Mouse (Mus musculus) G1E (cell line): Measurements from ENCODE around the gene Scarf1. TPM values are rescaled to one million over a fixed set of nuclear protein-coding genes. Genes with fewer than 3 reads are reported as not detected.

Source experiments
- ATAC-seq: 2 replicates; pipeline ENCODE4 v1.8.0; 2016; ENCODE audit warnings: mild to moderate bottlenecking; ENCODE audit not compliant: insufficient number of reproducible peaks, poor library complexity, low FRiP score, severe bottlenecking; ENCODE audit errors: extremely low read depth
- DNase-seq: peaks from one replicate; pipeline ENCODE4 v3.0.0; 2012; ENCODE audit warnings: low spot score
- H3K27me3 ChIP-seq: 2 replicates; pipeline ENCODE4 v1.6.1; 2012; ENCODE audit warnings: mild to moderate bottlenecking, low read length, inconsistent platforms; ENCODE audit not compliant: insufficient read depth
- H3K36me3 ChIP-seq: replicated peaks from 2 replicates; pipeline ENCODE3; 2012; ENCODE audit warnings: mild to moderate bottlenecking, inconsistent platforms
- H3K4me1 ChIP-seq: 2 replicates; pipeline ENCODE4 v1.6.1; 2012; ENCODE audit warnings: low read depth, low read length, inconsistent platforms, mixed read lengths; ENCODE audit not compliant: insufficient read depth
- H3K4me3 ChIP-seq: 2 replicates; pipeline ENCODE4 v1.5.1; 2012; ENCODE audit warnings: low read depth, mild to moderate bottlenecking, inconsistent platforms, low read length, moderate library complexity, mixed read lengths
- H3K9me3 ChIP-seq: replicated peaks from 2 replicates; pipeline ENCODE4 v1.6.1; 2012; ENCODE audit warnings: inconsistent platforms
- CTCF ChIP-seq: IDR thresholded peaks from 2 replicates; pipeline ENCODE4 v1.5.1; 2012; ENCODE audit warnings: low read depth, low read length, inconsistent platforms, mixed read lengths
- GATA1 ChIP-seq: IDR thresholded peaks from 2 replicates; pipeline ENCODE4 v1.6.1; 2012; ENCODE audit warnings: borderline replicate concordance, low read length, inconsistent platforms, mixed read lengths
- GATA2 ChIP-seq: IDR thresholded peaks from 2 replicates; pipeline ENCODE4 v1.6.1; 2012; ENCODE audit warnings: low read depth, low read length, inconsistent platforms, borderline replicate concordance
- POLR2AphosphoS5 ChIP-seq: IDR thresholded peaks from 2 replicates; pipeline ENCODE4 v1.6.1; 2012; ENCODE audit warnings: low read depth, low read length, inconsistent platforms; ENCODE audit not compliant: insufficient replicate concordance
- TAL1 ChIP-seq: conservative IDR thresholded peaks from 2 replicates; pipeline ENCODE4 v1.6.1; 2012; ENCODE audit warnings: low read depth, low read length, inconsistent platforms, mixed read lengths
- polyA plus RNA-seq: library from polyadenylated mRNA; stranded (reverse); fragments of >175 nt; gene quantifications from 2 replicates; pipeline ENCODE4 v1.2.3, GENCODE M21; 2012
- total RNA-seq, 2 experiments: library from RNA; stranded (forward) in 1 of 2; stranded (reverse) in 1 of 2; fragments of 200-1000 nt in 1 of 2; fragments of >200 nt in 1 of 2; fragmentation: Nextera tagmentation in 1 of 2; gene quantifications; 2 replicates each; pipeline ENCODE4 v1.2.3; 2014 to 2017

Gene Scarf1
- total and polyA plus RNA-seq, 3 experiments: 0.03 to 0.11 TPM; not detected in 1

DNA sequence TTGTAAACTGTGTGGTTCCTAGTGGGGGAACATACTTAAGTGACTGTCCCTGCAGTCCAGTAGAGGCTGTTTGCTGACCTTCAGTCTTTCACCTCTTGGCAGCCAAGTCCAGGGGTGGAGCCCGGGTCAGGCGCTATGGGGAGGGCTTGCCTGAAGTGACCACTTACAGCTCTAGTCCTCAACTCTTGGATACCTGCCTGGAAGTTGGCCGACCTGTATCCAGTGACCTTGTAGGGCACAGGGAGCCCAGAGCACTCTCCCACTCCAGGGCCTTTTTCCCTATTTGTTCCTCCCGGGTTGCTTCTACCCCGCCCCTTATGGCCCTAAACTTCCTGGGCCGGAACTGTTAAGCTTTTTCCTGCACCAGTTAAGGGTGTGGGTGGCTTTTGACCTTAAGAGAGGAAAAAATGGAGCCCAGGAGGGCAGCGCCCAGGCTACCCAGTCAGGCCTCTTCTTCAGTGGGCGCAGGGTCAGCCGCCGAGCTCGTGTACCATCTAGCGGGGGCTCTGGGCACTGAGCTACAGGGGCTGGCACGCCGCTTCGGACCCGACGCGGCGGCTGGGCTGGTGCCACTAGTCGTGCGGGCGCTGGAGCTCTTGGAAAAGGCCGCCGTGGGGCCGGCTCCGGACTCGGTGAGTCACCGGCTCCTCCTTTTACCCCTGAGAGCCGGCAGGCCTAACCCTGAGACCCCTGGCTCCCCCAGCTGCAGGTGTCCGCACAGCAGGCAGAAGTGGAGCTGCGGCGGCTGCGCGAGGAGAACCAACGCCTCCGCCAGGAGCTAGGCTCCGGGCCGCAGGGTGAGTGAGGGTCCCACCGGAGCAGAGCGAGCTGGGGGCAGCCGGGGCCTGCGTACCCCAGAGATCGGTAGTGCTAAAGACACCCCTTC lies 3.4 kb upstream of the Scarf1 start, which contains the start of gene Rilp:
Gene Rilp, plus strand, starts transcription at position 354 of the 886 bp plus-strand sequence.
- DNase-seq (peak; percentile 62), ATAC-seq (no peak)
- Histone ChIP-seq H3K9me3 (no peaks in the 10 kb centered on the region), H3K4me3 (peak within 1 kb of the TSS; percentile 70), H3K27me3 (peaks cover 9% of the 10 kb centered on the region; the same call in 1 of the 2 replicates), H3K36me3 (peaks cover 78% of the 10 kb centered on the region), H3K4me1 (peaks cover 32% of the 10 kb centered on the region)
- TF ChIP-seq GATA2 (no peak), TAL1 (no peak)

DNA sequence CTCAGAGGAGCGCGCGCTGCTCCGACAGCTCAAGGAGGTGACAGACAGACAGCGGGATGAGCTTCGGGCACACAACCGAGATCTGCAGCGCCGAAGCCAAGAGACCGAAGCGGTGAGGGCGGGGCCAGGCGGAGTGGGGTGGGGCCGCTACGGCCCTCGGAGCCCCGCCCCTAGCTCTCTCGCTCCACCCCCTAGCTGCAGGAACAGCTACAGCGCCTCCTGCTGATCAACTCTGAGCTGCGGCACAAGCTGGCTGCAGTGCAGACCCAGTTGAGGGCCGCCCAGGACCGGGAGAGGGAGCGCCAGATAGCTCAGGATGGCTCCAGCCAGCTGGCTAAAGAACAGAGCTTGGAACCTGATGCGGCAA lies 2.7 kb upstream of the Scarf1 start:
- Histone ChIP-seq H3K27me3 (peaks cover 15% of the 10 kb centered on the region; the same call in 1 of the 2 replicates), H3K4me1 (peaks cover 37% of the 10 kb centered on the region), H3K4me3 (peak overlapping the region; percentile 70), H3K36me3 (peaks cover 72% of the 10 kb centered on the region), H3K9me3 (no peaks in the 10 kb centered on the region)
- ATAC-seq (peak; percentile 59; the same call in 1 of the 2 replicates), DNase-seq (peak; percentile 74)
- no peak for TF ChIP-seq GATA1
- TF ChIP-seq TAL1: no peak
- no peak for TF ChIP-seq GATA2
- peak; percentile 42 for TF ChIP-seq CTCF
- no peak for TF ChIP-seq POLR2AphosphoS5

DNA sequence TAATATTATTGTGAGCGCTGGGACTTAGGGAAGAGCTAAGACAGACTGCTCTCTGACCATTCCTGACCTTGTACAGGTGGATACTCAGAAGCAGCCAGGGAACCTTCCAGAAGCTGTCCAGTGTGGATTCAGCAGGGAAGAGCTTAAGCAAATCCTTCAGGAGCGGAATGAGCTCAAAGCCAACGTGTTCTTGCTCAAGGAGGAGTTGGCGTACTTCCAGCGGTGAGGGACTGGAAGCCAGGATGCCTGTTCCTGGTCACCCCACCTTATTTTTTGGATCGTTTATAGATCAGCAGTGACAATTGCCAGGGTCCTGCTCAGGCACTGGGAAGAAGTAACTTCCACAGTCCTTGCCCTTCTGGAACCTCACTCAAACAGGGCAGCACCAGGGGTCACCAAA lies 2.1 kb upstream of the Scarf1 start:
- Histone ChIP-seq H3K4me3 (no peak overlapping the region), H3K27me3 (peaks cover 15% of the 10 kb centered on the region; the same call in 1 of the 2 replicates), H3K9me3 (no peaks in the 10 kb centered on the region), H3K36me3 (peaks cover 66% of the 10 kb centered on the region), H3K4me1 (peaks cover 37% of the 10 kb centered on the region)
- TF ChIP-seq GATA1 (no peak), CTCF (no peak), GATA2 (no peak), POLR2AphosphoS5 (no peak), TAL1 (no peak)
- no peak for DNase-seq
- no peak for ATAC-seq

DNA sequence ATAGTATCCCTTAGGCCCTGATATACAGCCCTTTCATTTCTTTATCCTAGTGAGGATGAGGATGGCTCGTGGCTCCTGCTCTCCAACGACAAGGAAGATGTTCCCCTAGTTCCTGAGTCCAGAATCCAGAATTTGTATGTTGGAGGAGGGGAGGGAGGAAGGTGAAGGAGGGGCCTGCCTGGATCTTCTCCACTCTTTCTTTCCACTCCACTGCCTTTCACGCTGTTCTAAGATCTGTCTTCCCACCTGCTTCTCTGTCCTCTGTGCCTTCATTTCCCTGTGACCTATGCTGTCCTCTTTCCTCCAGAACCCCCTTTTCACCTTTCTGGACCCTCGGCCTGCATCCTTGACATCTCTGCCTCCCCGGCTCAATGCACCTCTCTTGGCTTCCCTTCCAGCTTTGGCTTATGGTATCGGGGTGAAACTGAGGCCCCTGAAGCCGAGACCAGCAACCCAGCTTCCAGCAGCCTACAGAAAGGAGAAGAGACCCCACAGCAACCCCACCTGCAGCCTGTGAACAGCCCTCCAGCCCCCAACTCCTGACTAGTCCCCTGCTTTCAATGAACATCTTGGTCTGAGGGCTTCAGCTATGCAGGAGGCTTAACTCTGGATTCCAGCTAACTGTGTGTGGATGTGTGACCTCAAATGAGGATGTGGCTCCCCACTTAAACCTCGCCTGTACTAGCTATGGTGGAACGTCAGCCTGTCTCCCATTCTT lies 880 bp upstream of the Scarf1 start:
- H3K36me3 ChIP-seq: peaks cover 58% of the 10 kb centered on the region

DNA sequence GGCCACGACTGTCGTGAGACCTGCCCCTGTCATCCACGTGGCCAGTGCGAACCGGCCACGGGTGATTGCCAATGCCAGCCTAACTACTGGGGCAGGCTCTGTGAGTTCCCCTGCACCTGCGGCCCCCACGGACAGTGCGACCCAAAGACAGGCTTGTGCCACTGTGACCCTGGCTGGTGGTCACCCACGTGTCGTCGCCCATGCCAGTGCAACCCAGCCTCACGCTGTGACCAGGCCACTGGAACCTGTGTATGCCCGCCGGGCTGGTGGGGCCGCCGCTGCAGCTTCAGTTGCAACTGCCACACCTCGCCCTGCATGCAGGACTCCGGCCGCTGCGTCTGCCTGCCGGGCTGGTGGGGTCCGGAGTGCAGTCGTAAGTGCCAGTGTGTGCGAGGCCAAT lies 1.8 kb downstream of the Scarf1 start:
- H3K36me3 ChIP-seq: peaks cover 31% of the 10 kb centered on the region
- TF ChIP-seq GATA2 (no peak), POLR2AphosphoS5 (no peak), TAL1 (no peak), CTCF (no peak), GATA1 (no peak)
- no peaks in the 10 kb centered on the region for H3K9me3 ChIP-seq
- H3K4me3 ChIP-seq: no peak overlapping the region
- peaks cover 13% of the 10 kb centered on the region for H3K4me1 ChIP-seq
- no peak for ATAC-seq
- H3K27me3 ChIP-seq: peaks cover 20% of the 10 kb centered on the region
- no peak for DNase-seq

More for the DNA sequence above, 880 bp upstream of the Scarf1 start:
- Histone ChIP-seq H3K9me3 (no peaks in the 10 kb centered on the region), H3K4me1 (peaks cover 34% of the 10 kb centered on the region), H3K4me3 (no peak overlapping the region), H3K27me3 (peaks cover 15% of the 10 kb centered on the region; the same call in 1 of the 2 replicates)
- no peak for ATAC-seq
- TF ChIP-seq GATA2 (no peak), CTCF (no peak), POLR2AphosphoS5 (no peak), TAL1 (no peak)
- no peak for DNase-seq

DNA sequence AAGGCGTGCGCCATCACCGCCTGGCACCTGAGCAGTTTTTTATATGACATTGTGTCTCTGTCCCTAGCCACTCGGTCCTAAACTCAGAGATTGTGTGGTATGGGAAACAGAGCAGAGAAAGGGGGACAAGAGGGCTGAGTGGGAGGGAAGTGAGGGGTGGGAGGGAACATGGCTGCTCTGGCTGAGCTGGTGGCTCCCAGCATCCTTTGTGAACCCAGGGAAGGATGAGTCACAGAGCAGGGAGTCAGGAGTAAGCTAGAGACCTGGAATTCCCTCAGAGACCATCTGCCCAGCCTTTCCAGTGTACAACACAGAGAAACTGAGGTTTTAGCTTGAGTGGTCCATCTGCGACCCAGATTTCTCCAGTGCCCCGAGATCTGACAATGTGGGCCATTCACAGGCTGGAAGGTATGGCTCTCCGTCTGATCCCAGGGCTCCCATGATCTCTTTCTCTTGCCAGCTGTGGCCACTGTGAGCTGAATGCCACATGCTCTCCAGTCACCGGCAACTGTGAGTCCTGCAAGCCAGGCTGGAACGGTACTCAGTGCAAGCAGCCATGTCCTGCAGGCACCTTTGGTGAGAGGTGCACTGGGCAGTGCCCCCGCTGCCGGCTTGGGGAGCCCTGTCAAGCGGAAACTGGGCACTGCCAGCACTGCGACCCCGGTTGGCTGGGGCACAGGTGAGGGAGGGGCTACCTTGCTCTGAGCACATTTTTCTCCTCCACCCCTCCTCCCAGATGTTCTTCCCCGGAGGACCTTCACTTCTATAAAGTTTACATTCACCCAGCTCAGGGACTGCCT lies 6.7 kb downstream of the Scarf1 start:
- DNase-seq: no peak

More for the DNA sequence above, 6.7 kb downstream of the Scarf1 start:
- Histone ChIP-seq H3K27me3 (peaks cover 52% of the 10 kb centered on the region), H3K4me3 (no peak overlapping the region), H3K9me3 (no peaks in the 10 kb centered on the region), H3K4me1 (peaks cover 7% of the 10 kb centered on the region; the same call in 1 of the 2 replicates), H3K36me3 (no peaks in the 10 kb centered on the region)
- ATAC-seq: no peak
- TF ChIP-seq GATA2 (no peak), GATA1 (no peak), POLR2AphosphoS5 (no peak), TAL1 (no peak), CTCF (no peak)
